Mouse (Mus musculus) stomach, postnatal 0 days (tissue): ENCODE results near the gene Med27. TPM values are rescaled to one million over a fixed set of nuclear protein-coding genes. Genes with fewer than 3 reads are reported as not detected.

Experiments used
- ATAC-seq: fragments of 200-750 bp; cut with Nextera tagmentation; 2 replicates; pipeline ENCODE4 v1.8.0; 2017; ENCODE audit not compliant: low FRiP score, low TSS enrichment
- DNase-seq: peaks from one replicate; pipeline ENCODE4 v3.0.0-alpha.2; 2016; ENCODE audit warnings: low spot score
- H3K27ac ChIP-seq: fragments of 300-500 bp; sonication (generic); replicated peaks from 2 replicates; pipeline ENCODE4 v1.5.1; 2014; ENCODE audit warnings: mild to moderate bottlenecking, control low read depth
- H3K27me3 ChIP-seq: fragments of 300-500 bp; sonication (generic); 2 replicates; pipeline ENCODE4 v1.6.1; 2014; ENCODE audit warnings: low read length; ENCODE audit not compliant: control insufficient read depth, insufficient read depth
- H3K36me3 ChIP-seq: fragments of 300-500 bp; sonication (generic); 2 replicates; pipeline ENCODE4 v1.6.1; 2014; ENCODE audit warnings: low read length, mixed read lengths; ENCODE audit not compliant: control insufficient read depth, insufficient read depth
- H3K4me1 ChIP-seq: fragments of 300-500 bp; sonication (generic); replicated peaks from 2 replicates; pipeline ENCODE4 v1.6.1; 2014; ENCODE audit warnings: antibody characterized with exemption; ENCODE audit not compliant: control insufficient read depth, insufficient read depth
- H3K4me2 ChIP-seq: fragments of 300-500 bp; sonication (generic); replicated peaks from 2 replicates; pipeline ENCODE4 v1.6.1; 2014; ENCODE audit warnings: low read depth, mild to moderate bottlenecking, control low read depth, moderate library complexity
- H3K4me3 ChIP-seq: fragments of 300-500 bp; sonication (generic); 2 replicates; pipeline ENCODE4 v1.5.1; 2014; ENCODE audit warnings: low read depth, low read length, control low read depth
- H3K9ac ChIP-seq: fragments of 300-500 bp; sonication (generic); 2 replicates; pipeline ENCODE4 v1.6.1; 2014; ENCODE audit warnings: mild to moderate bottlenecking, low read length, control low read depth, mixed read lengths
- H3K9me3 ChIP-seq: fragments of 300-500 bp; sonication (generic); 2 replicates; pipeline ENCODE4 v1.6.1; 2016; ENCODE audit warnings: low read length; ENCODE audit not compliant: control insufficient read depth
- CTCF ChIP-seq: IDR thresholded peaks from 2 replicates; pipeline ENCODE4 v1.5.1; 2016; ENCODE audit warnings: antibody characterized with exemption, low read depth, mild to moderate bottlenecking, moderate library complexity
- EP300 ChIP-seq: optimal IDR thresholded peaks from 2 replicates; pipeline ENCODE3; 2016; ENCODE audit warnings: antibody characterized with exemption
- WGBS: fragments of 180-500 bp; shearing (Covaris S2); extraction: QIAGEN DNeasy Blood & Tissue Kit; methylation state at CpG from one replicate; pipeline ENCODE4 v1.1.7; 2014; 5-methylcytosine and 5-hydroxymethylcytosine counted together
- polyA plus RNA-seq: library from polyadenylated mRNA; unstranded; fragments of >200 nt; fragmentation: Nextera tagmentation; extraction: Ambion mirVana; gene quantifications from 2 replicates; pipeline ENCODE4 v1.2.1, GENCODE M21; 2015

Med27 gene
- polyA plus RNA-seq, 1 experiment from 2014 or later, result 25.6 TPM

GRCm38 (mm10) chr2:29439396-29439795, 92.8 kb downstream of the Med27 start:
- Histone ChIP-seq H3K9ac (no peak overlapping the region), H3K4me2 (no peak overlapping the region), H3K4me3 (no peak overlapping the region), H3K36me3 (no peaks in the 10 kb centered on the region), H3K27ac (no peak overlapping the region), H3K9me3 (no peaks in the 10 kb centered on the region), H3K4me1 (no peaks in the 10 kb centered on the region), H3K27me3 (no peaks in the 10 kb centered on the region)
- 65% methylated on average over 7 of the region's 7 CpGs for WGBS
- ATAC-seq (no peak), DNase-seq (no peak)
- TF ChIP-seq CTCF (no peak), EP300 (no peak)

DNA sequence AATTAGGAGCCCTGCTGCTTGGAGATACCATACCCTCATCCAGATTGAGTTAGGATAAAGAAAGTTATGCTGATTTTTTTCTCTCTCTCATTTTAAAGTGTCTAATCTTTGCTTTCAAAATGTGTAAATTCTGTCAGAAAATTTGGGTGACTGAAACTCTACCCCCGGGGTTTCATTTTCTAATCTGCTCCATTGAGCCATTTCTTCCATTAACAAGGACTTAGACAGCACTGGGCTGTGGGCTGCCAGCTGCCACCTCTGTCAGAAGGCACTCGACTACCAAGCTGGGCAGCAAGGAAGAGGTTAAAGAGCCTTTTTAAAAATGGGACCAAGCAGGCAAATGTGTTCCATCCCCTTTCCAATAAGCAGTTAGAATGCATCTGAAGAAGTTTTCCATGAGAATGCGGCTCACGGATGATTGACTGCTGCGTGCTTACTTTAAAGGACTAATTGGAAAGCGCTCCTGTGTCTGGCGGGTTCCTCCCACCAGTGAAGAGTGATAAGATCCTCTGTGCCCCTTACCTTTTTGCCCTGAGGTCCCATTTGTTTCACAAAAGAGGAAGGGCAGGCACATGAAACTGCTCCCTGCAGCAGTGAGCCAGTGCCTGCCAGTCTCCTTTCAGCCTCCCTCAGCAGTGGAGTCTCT, 93.4 kb downstream of the Med27 start:
- WGBS, result 69% methylated on average over 7 of the region's 7 CpGs

GRCm38 (mm10) chr2:29442275-29442674, 95.7 kb downstream of the Med27 start:
- TF ChIP-seq CTCF, result no peak
- no peak for TF ChIP-seq EP300
- Histone ChIP-seq H3K4me3 (no peak overlapping the region), H3K36me3 (no peaks in the 10 kb centered on the region), H3K27ac (no peak overlapping the region), H3K4me2 (no peak overlapping the region), H3K9me3 (no peaks in the 10 kb centered on the region), H3K9ac (no peak overlapping the region), H3K27me3 (no peaks in the 10 kb centered on the region), H3K4me1 (no peaks in the 10 kb centered on the region)
- DNase-seq (no peak), ATAC-seq (no peak)

More for the DNA sequence above, 93.4 kb downstream of the Med27 start:
- no peak for TF ChIP-seq CTCF
- no peak for TF ChIP-seq EP300
- Histone ChIP-seq H3K4me3 (no peak overlapping the region), H3K9ac (no peak overlapping the region), H3K9me3 (no peaks in the 10 kb centered on the region), H3K27me3 (no peaks in the 10 kb centered on the region), H3K27ac (no peak overlapping the region), H3K36me3 (no peaks in the 10 kb centered on the region), H3K4me2 (no peak overlapping the region), H3K4me1 (no peaks in the 10 kb centered on the region)
- DNase-seq (no peak), ATAC-seq (no peak)

GRCm38 (mm10) chr2:29443626-29444217, 97.1 kb downstream of the Med27 start:
- Histone ChIP-seq H3K9ac (no peak overlapping the region), H3K36me3 (no peaks in the 10 kb centered on the region), H3K27ac (no peak overlapping the region), H3K4me3 (no peak overlapping the region), H3K4me2 (no peak overlapping the region), H3K9me3 (no peaks in the 10 kb centered on the region), H3K4me1 (no peaks in the 10 kb centered on the region), H3K27me3 (no peaks in the 10 kb centered on the region)
- ATAC-seq (no peak), DNase-seq (no peak)
- 81% methylated on average over 2 of the region's 2 CpGs for WGBS
- TF ChIP-seq CTCF, result no peak
- no peak for TF ChIP-seq EP300

DNA sequence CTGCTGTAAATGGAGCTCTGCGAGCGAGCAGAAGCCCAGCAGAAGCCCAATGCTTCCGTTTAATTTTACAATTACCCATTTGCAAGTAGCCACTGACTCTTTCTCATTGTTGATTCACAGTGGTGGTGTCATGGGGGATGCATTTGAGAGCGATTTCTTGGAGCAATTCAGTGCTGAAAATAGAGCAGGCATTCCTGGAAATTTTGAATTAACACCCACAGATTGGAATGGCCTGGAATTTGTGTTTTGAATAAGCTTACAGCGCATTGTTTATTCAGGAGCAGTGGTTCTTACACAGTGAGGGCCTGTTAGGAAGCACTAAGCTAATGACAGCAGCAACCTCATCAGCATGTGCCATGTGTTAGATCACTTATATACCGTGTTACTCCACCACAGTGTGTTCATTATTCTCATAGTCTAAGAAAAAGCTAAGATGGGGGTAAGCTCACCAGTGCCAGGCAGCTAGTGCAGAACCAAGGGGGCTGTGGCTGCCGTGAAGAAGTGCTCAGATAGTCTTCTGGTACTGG, 101.9 kb downstream of the Med27 start:
- ATAC-seq, result no peak
- H3K4me2 ChIP-seq, result no peak overlapping the region
- no peak overlapping the region for H3K9ac ChIP-seq
- H3K4me3 ChIP-seq, result no peak overlapping the region
- H3K4me1 ChIP-seq, result no peaks in the 10 kb centered on the region
- no peaks in the 10 kb centered on the region for H3K27me3 ChIP-seq
- 59% methylated on average over 7 of the region's 7 CpGs for WGBS
- DNase-seq, result no peak
- no peaks in the 10 kb centered on the region for H3K36me3 ChIP-seq
- no peaks in the 10 kb centered on the region for H3K9me3 ChIP-seq
- TF ChIP-seq EP300 (no peak), CTCF (no peak)
- H3K27ac ChIP-seq, result no peak overlapping the region

DNA sequence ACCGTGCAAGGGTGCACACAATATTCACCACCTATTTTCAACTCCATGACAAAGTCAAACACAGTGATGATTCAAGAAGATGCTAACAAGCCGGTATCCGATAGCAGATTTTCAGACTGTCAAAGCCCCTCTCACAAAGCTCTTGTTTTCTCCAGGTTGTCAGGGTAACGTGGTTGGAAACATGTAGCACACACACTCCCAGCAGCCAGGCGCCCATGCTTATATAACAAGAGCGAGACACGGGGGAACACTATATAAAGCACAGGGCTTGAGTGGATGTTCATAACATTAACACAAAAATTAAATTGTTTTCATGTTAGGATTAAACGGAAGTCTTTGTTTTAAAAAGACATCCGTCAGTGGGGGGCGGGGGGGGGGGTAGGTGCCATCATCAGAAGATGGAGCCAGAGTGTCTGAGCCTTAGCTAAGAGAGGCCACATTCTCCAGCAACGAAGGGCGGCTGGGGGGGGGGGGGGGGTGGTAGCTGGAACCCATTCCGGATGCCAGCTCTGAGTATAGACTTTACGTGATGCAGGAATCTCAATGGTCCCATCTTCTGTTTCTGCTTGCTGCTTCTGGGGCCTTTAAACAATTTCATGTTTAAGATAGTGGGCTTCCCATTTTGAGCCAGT, 104.9 kb downstream of the Med27 start:
- 54% methylated on average over 14 of the region's 14 CpGs for WGBS
- no peak overlapping the region for H3K27ac ChIP-seq
- ATAC-seq (peak; percentile 24; the same call in 1 of the 2 replicates), DNase-seq (no peak)
- TF ChIP-seq CTCF (no peak), EP300 (no peak)
- no peaks in the 10 kb centered on the region for H3K27me3 ChIP-seq
- H3K4me3 ChIP-seq, result no peak overlapping the region
- no peaks in the 10 kb centered on the region for H3K4me1 ChIP-seq
- H3K4me2 ChIP-seq, result no peak overlapping the region
- H3K9ac ChIP-seq, result no peak overlapping the region
- no peaks in the 10 kb centered on the region for H3K36me3 ChIP-seq
- H3K9me3 ChIP-seq, result no peaks in the 10 kb centered on the region
